Mouse (Mus musculus): ENCODE measurements around the gene Serpinb1c. TPM values are rescaled to one million over a fixed set of nuclear protein-coding genes. Genes with fewer than 3 reads are reported as not detected.
A peak's percentile ranks its signal among the peaks of the same experiment; 100 is the strongest.
"Not testable (repeated sequence)": the region's sequence is repeated elsewhere in the genome, so short reads cannot be mapped to it uniquely, and the experiment has no call there.

The Serpinb1c gene
- polyA plus RNA-seq, 1 experiment: not detected

- DNase-seq (ENCODE audit: low read depth): peak; percentile 89
- TF ChIP-seq CTCF (IDR thresholded peaks at IDR 0.05; ENCODE audit: borderline replicate concordance, extremely low read depth, insufficient read depth, insufficient read length): peak; percentile 95
- TF ChIP-seq POLR2A (IDR thresholded peaks at IDR 0.05; ENCODE audit: borderline replicate concordance, extremely low read depth, insufficient read depth, insufficient read length, poor library complexity, severe bottlenecking): no peak
Observed at GRCm38 (mm10) chr13:32903211-32903873, 5.3 kb upstream of the Serpinb1c start.

GRCm38 (mm10) chr13:32902481-32903015 is 4.5 kb upstream of the Serpinb1c start:
- TF ChIP-seq CTCF (IDR thresholded peaks at IDR 0.05; ENCODE audit: borderline replicate concordance, extremely low read depth, insufficient read depth, insufficient read length) (peak; percentile 76; the same call in 1 of the 2 replicates), POLR2A (IDR thresholded peaks at IDR 0.05; ENCODE audit: borderline replicate concordance, extremely low read depth, insufficient read depth, insufficient read length, poor library complexity, severe bottlenecking) (no peak)
- peak; percentile 86 for DNase-seq (ENCODE audit: low read depth)

DNA sequence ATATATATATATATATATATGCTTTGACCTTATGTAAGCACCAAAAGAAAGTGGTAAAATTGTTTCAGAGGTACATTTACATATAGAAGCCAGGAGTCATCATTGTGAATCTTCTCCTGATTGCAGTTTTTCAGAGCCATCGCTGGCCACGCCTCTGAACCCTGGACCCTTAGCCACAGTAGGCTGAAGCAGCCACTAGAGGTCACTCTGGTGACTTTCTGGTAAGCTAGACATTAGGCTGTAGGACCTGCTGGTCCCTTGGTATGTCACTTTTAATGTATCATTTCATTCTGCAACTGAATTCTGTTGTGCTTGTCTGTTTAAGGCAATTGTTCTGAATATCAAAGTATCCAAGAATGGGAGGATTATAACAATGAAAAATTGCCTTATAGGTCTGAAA is 2.6 kb upstream of the Serpinb1c start:
- DNase-seq (ENCODE audit: low read depth): peak; percentile 33
- TF ChIP-seq CTCF (IDR thresholded peaks at IDR 0.05; ENCODE audit: borderline replicate concordance, extremely low read depth, insufficient read depth, insufficient read length) (peak; percentile 59; the same call in 1 of the 2 replicates), POLR2A (IDR thresholded peaks at IDR 0.05; ENCODE audit: borderline replicate concordance, extremely low read depth, insufficient read depth, insufficient read length, poor library complexity, severe bottlenecking) (no peak)

DNA sequence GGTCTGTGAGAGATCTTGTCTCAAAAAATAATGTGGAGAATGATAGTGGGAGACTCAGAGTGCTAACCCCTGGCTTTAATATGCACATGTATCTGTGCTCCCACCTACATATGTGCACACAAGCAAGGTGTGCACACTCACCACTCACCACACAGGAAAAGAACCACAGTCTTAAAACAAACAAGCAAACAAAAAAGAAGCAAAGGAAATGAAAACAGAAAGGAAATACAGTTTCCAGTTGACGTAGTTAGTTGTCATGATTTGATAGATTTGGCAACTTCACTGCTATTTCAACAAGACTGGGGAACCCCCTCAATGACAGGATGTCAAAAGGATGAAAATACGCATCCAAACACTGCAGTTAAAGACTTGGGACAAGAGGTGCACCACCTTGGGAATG is 1.1 kb upstream of the Serpinb1c start:
- DNase-seq (ENCODE audit: low read depth): not testable (repeated sequence)

GRCm38 (mm10) chr13:32896931-32897330 is 1.1 kb downstream of the Serpinb1c start:
- TF ChIP-seq CTCF (IDR thresholded peaks at IDR 0.05; ENCODE audit: borderline replicate concordance, extremely low read depth, insufficient read depth, insufficient read length) (no peak), POLR2A (IDR thresholded peaks at IDR 0.05; ENCODE audit: borderline replicate concordance, extremely low read depth, insufficient read depth, insufficient read length, poor library complexity, severe bottlenecking) (no peak)
- no peak for DNase-seq (ENCODE audit: low read depth)

- TF ChIP-seq POLR2A (IDR thresholded peaks at IDR 0.05; ENCODE audit: borderline replicate concordance, extremely low read depth, insufficient read depth, insufficient read length, poor library complexity, severe bottlenecking) (no peak), CTCF (IDR thresholded peaks at IDR 0.05; ENCODE audit: borderline replicate concordance, extremely low read depth, insufficient read depth, insufficient read length) (no peak)
- no peak for DNase-seq (ENCODE audit: low read depth)
Observed at GRCm38 (mm10) chr13:32884755-32885154, 13.3 kb downstream of the Serpinb1c start.

DNA sequence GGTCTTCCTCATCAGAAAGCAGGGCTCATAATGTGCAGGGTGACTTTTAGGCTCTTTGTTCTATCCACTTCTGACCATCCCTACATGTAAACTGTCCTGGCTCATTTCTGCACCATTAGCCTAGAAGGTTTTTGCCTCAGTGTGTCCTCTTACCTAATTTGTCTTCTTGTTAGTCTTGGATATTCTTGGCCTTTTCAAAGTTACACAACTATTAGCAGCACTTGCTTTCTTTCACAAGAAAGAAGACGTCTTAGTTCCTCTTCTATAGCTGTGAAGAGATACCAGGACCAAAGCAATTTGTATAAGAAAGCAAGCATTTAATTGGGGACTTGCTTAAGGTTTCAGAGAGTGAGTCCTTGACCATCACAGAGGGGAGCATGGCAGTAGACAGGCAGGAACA is 24.1 kb downstream of the Serpinb1c start:
- DNase-seq (ENCODE audit: low read depth): no peak
- TF ChIP-seq CTCF (IDR thresholded peaks at IDR 0.05; ENCODE audit: borderline replicate concordance, extremely low read depth, insufficient read depth, insufficient read length) (no peak), POLR2A (IDR thresholded peaks at IDR 0.05; ENCODE audit: borderline replicate concordance, extremely low read depth, insufficient read depth, insufficient read length, poor library complexity, severe bottlenecking) (no peak)

DNA sequence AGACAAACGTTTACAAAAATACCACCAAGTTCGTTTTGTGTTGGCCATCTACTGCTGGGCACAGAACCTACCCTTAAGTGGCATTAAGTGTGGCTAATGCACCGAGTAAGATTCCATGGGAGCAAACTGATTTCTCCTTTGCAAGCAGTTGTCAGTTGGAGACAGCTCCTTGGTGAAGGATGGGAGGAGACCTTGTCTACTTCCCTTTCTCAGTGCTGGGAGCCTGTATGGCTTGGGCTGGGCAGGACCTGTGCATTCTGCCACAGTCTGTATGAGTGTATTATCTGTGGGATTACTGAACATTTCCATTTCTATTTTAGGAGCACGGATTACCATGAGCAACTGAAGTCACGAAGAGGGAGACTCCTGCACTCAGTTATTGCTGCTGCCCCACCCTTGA is 29.2 kb downstream of the Serpinb1c start:
- TF ChIP-seq CTCF (IDR thresholded peaks at IDR 0.05; ENCODE audit: borderline replicate concordance, extremely low read depth, insufficient read depth, insufficient read length) (no peak), POLR2A (IDR thresholded peaks at IDR 0.05; ENCODE audit: borderline replicate concordance, extremely low read depth, insufficient read depth, insufficient read length, poor library complexity, severe bottlenecking) (no peak)
- DNase-seq (ENCODE audit: low read depth): no peak

GRCm38 (mm10) chr13:32868233-32868632 is 29.8 kb downstream of the Serpinb1c start:
- not testable (repeated sequence) for DNase-seq (ENCODE audit: low read depth)

DNA sequence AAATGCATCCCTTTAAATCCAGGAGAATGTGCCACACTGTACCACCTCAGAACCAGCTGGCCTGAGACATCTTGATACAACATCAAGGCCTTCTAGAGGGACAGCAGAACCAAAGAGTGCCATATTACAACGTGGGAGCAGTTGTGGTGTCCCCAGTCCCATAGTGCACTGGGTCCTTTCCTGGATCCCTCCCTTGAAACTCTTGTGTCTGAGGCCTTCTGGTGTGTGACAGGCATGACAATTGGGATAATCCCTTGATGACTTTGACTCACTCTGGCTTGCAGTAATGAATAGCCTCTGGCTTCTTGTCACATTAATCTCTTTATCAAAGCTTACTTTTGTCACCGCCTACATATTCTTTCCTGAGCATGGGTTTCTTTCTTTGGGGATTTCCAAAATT is 31.0 kb downstream of the Serpinb1c start:
- TF ChIP-seq CTCF (IDR thresholded peaks at IDR 0.05; ENCODE audit: borderline replicate concordance, extremely low read depth, insufficient read depth, insufficient read length): no peak
- no peak for TF ChIP-seq POLR2A (IDR thresholded peaks at IDR 0.05; ENCODE audit: borderline replicate concordance, extremely low read depth, insufficient read depth, insufficient read length, poor library complexity, severe bottlenecking)
- peak; percentile 45 for DNase-seq (ENCODE audit: low read depth)

DNA sequence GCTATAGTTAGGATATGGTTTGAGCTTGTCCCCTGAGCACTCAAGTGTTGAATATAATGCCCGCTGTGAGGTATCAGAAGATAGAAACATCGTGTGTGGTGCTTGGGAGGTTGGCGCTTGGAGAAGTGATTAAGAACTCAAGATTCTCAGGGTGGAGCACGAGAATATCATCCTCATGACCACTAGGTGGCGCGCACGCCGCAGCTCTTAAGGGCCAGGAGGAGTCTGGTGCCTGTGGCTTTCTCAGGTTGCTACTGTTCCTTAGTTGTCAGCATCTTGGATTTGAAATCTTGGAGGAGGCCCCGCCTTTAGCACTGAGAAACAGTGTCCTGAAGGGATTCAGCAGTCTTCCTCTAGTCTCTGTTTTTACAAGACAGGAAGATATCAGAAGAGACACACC is 31.5 kb downstream of the Serpinb1c start:
- DNase-seq (ENCODE audit: low read depth): peak; percentile 86
- TF ChIP-seq CTCF (IDR thresholded peaks at IDR 0.05; ENCODE audit: borderline replicate concordance, extremely low read depth, insufficient read depth, insufficient read length): peak; percentile 94
- no peak for TF ChIP-seq POLR2A (IDR thresholded peaks at IDR 0.05; ENCODE audit: borderline replicate concordance, extremely low read depth, insufficient read depth, insufficient read length, poor library complexity, severe bottlenecking)

GRCm38 (mm10) chr13:32865591-32865990 is 32.4 kb downstream of the Serpinb1c start:
- TF ChIP-seq CTCF (IDR thresholded peaks at IDR 0.05; ENCODE audit: borderline replicate concordance, extremely low read depth, insufficient read depth, insufficient read length) (no peak), POLR2A (IDR thresholded peaks at IDR 0.05; ENCODE audit: borderline replicate concordance, extremely low read depth, insufficient read depth, insufficient read length, poor library complexity, severe bottlenecking) (no peak)
- no peak for DNase-seq (ENCODE audit: low read depth)

DNA sequence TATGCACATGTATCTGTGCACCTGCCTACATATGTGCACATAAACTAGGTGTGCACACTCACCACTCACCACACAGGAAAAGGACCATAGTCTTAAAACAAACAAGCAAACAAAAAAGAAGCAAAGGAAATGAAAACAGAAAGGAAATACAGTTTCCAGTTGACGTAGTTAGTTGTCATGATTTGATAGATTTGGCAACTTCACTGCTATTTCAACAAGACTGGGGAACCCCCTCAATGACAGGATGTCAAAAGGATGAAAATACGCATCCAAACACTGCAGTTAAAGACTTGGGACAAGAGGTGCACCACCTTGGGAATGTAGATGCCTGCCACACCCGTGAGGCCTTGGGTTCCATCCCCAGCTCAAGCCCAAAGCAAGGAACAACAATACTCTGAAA is 33.5 kb downstream of the Serpinb1c start:
- not testable (repeated sequence) for DNase-seq (ENCODE audit: low read depth)

Data from brain, embryonic 14.5 days (tissue).